Mouse (Mus musculus) WW6 (cell line): Measurements from ENCODE around the gene F11.

Source experiments
- DNase-seq: peaks from one replicate; pipeline ENCODE4 v3.0.0-alpha.2; 2013; ENCODE audit warnings: low read depth, low spot score

The F11 gene

DNA sequence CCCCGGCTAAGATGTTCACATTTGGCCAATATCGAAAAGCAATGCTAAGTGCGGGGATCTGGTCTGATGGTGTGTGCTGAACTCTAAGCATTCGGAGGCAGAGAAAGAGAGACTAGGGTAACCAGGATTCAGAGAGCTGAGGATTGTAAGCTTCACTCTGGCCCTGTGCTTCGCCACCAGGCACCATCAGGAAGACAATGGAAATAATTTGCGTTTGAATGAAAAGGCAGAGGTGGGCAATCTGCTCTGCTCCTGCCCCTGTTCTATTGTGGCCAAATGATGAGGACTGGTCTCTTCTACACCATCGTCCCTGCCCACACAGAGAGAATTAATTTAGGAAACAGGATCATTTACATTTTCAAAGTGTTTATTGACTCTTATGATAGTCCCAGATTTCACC, 15.5 kb downstream of the F11 start:
- no peak for DNase-seq

DNA sequence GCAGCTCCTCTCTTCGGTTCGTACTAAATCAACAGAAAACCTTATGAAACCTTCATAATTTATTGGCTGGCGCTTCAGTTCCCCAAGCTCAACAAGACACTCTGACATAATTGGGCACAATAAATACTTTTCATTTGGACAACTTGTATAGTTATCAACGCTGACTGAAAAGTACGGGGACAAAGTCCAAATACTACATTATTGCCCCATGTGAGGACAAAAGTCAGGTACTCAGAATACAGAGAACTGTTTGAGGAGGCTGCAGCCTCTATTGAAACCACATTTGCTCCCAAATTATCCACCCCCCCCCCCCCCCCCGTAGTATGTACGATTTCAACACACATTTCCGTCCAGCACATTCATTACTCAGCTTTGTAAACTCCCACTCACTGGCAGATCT, 22.5 kb downstream of the F11 start:
- no peak for DNase-seq

DNA sequence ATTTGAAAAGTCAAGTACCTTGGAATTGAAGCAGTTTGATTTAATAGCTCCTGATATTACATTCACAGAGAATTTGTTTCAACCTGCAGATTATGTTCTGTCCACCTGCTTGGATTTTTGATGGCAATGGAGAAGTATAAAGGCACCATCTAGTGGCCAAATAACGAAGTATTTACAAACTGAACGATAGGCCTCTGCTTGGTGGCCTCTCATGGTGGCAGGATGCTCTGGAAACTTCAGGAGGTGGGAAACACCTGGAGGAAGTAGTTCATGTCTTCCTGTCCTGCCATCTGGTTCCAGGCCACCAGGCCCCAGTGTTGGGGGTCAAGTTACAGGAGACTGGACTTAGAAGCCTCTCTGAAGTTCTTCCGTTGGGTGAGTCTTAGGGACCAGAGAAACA, 23.5 kb downstream of the F11 start:
- no peak for DNase-seq

- DNase-seq, result peak; percentile 66
Measured at GRCm38 (mm10) chr8:45236164-45236912, 25.5 kb downstream of the F11 start.

DNA sequence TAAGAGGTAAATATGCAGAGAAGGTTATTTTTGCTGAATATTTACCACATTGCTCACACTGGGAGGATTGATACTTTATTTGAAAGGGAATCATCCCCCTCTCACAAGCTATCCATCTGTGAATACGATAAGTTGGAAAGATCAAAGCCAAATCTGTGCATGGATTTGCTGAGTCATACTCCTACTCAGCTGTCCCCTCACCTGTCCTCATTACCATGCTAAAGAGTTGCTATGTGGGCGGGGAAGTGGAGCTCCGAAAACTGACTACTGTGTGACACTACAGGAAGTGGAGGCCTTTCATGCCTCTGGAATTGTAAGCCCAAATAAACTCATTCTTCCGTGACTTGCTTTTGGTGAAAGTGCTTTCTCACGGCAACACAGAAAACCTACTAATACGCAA, 26.6 kb downstream of the F11 start:
- no peak for DNase-seq

- DNase-seq, result peak; percentile 77
Measured at GRCm38 (mm10) chr8:45233256-45233655, 28.6 kb downstream of the F11 start.

DNA sequence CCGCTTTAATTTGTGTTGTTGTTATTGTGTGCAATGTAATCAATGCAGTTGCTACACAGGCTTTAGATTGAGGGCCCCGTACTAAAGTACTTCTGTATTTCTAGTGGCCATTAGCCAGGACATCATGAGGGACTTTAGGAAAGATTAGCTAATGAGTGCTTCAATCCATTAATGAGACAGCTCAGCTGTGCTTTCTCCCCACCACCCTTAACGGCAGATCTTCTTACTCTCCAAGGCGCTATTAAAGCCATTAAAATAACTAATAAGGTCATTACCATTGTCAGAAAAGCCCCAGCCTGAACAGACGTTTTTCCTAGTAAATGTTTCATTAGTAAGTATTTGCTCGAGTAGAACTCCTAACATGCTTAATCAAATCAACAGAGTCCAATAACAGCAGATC, 59.4 kb downstream of the F11 start:
- DNase-seq, result no peak

GRCm38 (mm10) chr8:45201605-45202004, 60.2 kb downstream of the F11 start:
- no peak for DNase-seq

GRCm38 (mm10) chr8:45197294-45197693, 64.5 kb downstream of the F11 start:
- DNase-seq, result no peak

GRCm38 (mm10) chr8:45195954-45196526, 65.8 kb downstream of the F11 start:
- no peak for DNase-seq
